ENCODE assay signal across 8 mouse cellular contexts in the genomic region with DNA sequence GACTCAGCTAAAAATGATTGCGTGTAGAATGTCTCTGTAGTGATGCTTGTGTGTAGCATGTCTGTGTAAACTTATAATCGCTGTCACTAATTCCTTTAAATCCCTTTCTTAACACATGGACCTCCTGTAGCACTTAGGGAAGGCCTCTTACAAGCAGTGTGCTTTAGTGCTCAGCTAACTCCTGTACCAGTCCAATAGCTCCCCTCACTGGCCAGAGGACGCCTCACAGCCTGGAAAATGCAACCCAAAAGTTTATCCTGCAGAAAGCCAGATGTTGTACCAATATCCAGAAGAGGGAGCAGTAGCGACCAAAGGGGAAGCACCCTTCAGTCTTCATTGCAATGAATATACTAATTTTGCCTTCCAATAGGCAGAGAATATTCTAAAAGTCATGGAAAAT. TPM values are rescaled to one million over a fixed set of nuclear protein-coding genes. Genes with fewer than 3 reads are reported as not detected.
A peak's percentile ranks its signal among the peaks of the same experiment; 100 is the strongest.
DNase-seq lines count a peak whose midpoint lies in the region; ATAC-seq and TF ChIP-seq lines count a peak whose summit lies in the region.

No protein-coding gene starts in this region.

- no peak overlapping the region for H3K27ac ChIP-seq in cerebellum, adult 2 months (ENCODE audit: insufficient read depth, low read length)
- H3K27ac ChIP-seq in spleen, adult 2 months (ENCODE audit: insufficient read depth, low read length) = no peak overlapping the region
- no peak overlapping the region for H3K27ac ChIP-seq in lung, embryonic 14.5 days (ENCODE audit: low read depth)

- no peaks in the 10 kb centered on the region for H3K4me1 ChIP-seq in cerebellum, adult 2 months (ENCODE audit: control insufficient read depth, insufficient read depth, low read length)
- H3K4me1 ChIP-seq in spleen, adult 2 months (ENCODE audit: control insufficient read depth, insufficient read depth, insufficient read length) = no peaks in the 10 kb centered on the region
- no peaks in the 10 kb centered on the region for H3K4me1 ChIP-seq in lung, embryonic 14.5 days (ENCODE audit: insufficient read depth)

- no peaks in the 10 kb centered on the region for H3K27me3 ChIP-seq in cerebellum, adult 2 months (ENCODE audit: control insufficient read depth, insufficient read depth, low read length)
- H3K27me3 ChIP-seq in spleen, adult 2 months (ENCODE audit: control insufficient read depth, insufficient read depth, low read length) = no peaks in the 10 kb centered on the region
- no peaks in the 10 kb centered on the region for H3K27me3 ChIP-seq in lung, embryonic 14.5 days (ENCODE audit: insufficient read depth, low read length)

- no peak overlapping the region for H3K9ac ChIP-seq in lung, embryonic 14.5 days

- H3K9me3 ChIP-seq in lung, embryonic 14.5 days (ENCODE audit: low read depth, low read length) = no peaks in the 10 kb centered on the region

- DNase-seq in cerebellum, adult 2 months = no peak
- DNase-seq in cerebellum, adult 9-11 months = no peak
- peak in 1 of 2 experiments; percentile 23 for DNase-seq in spleen, adult 2 months (ENCODE audit: low read depth in 1 of 2, low spot score in 2 of 2)
- no peak for DNase-seq in spleen, adult 18-20 months
- DNase-seq in fibroblast of lung, adult 2 months (ENCODE audit: low read depth) = peak; percentile 44
- DNase-seq in kidney, adult 9 months = peak; percentile 65
- DNase-seq in lung, embryonic 14.5 days = peak; percentile 58
- peak; percentile 12 for DNase-seq in telencephalon, adult 2 months (ENCODE audit: low read depth, low spot score)

- ATAC-seq in lung, embryonic 14.5 days (ENCODE audit: insufficient read depth) = no peak

- TF ChIP-seq POLR2A in cerebellum, adult 2 months (IDR thresholded peaks at IDR 0.05; ENCODE audit: borderline replicate concordance, insufficient read depth, low read length) = no peak
- TF ChIP-seq POLR2A in spleen, adult 2 months (IDR thresholded peaks at IDR 0.05; ENCODE audit: low read depth, low read length) = no peak

- 71% methylated on average over 4 of the region's 4 CpGs for WGBS in cerebellum, adult 2 months
- whole genome bisulfite sequencing in spleen, adult 2 months = 89% methylated on average over 4 of the region's 4 CpGs
- WGBS in lung, embryonic 14.5 days = 75% methylated on average over 4 of the region's 4 CpGs

- TF ChIP-seq CTCF in cerebellum, adult 2 months (IDR thresholded peaks at IDR 0.05; ENCODE audit: borderline replicate concordance, insufficient read depth, low read depth, low read length) = peak; percentile 56; the same call in 1 of the 2 replicates
- peak; percentile 14; the same call in 1 of the 2 replicates for TF ChIP-seq CTCF in spleen, adult 2 months (IDR thresholded peaks at IDR 0.05; ENCODE audit: extremely low read depth, insufficient read depth, insufficient read length, insufficient replicate concordance)
- TF ChIP-seq CTCF in lung, embryonic 14.5 days (IDR thresholded peaks at IDR 0.05; ENCODE audit: low read depth) = peak; percentile 50

- H3K4me3 ChIP-seq in cerebellum, adult 2 months (replicated peaks; ENCODE audit: insufficient read depth, low read depth, low read length) = no peak overlapping the region
- no peak overlapping the region for H3K4me3 ChIP-seq in spleen, adult 2 months (ENCODE audit: extremely low read depth, insufficient read depth, insufficient read length)
- no peak overlapping the region for H3K4me3 ChIP-seq in lung, embryonic 14.5 days (ENCODE audit: low read depth, low read length)

- H3K4me2 ChIP-seq in lung, embryonic 14.5 days = no peak overlapping the region

- H3K36me3 ChIP-seq in spleen, adult 2 months (ENCODE audit: control insufficient read depth, insufficient read depth, low read length) = peaks cover 22% of the 10 kb centered on the region
- peaks cover 54% of the 10 kb centered on the region for H3K36me3 ChIP-seq in lung, embryonic 14.5 days (ENCODE audit: insufficient read depth)

RNA-seq across cellular contexts. Expression of gene Glrx3, which starts 30.8 kb away (rescaled TPM):
- polyA plus RNA-seq in cerebellum, adult 2 months (2012; rRNA removed) = 122 and 129 TPM in 2 replicates
- polyA plus RNA-seq in spleen, adult 2 months (2012; rRNA removed) = 33.8 and 38.6 TPM in 2 replicates
- 253 and 257 TPM in 2 replicates for polyA plus RNA-seq in lung, embryonic 14.5 days (2014; fragmentation: Nextera tagmentation; extraction: Ambion mirVana)

RNA-seq across cellular contexts. Expression of gene 9430038I01Rik, which starts 57.6 kb away (rescaled TPM):
- polyA plus RNA-seq in cerebellum, adult 2 months (2012; rRNA removed) = 3.0 and 3.6 TPM in 2 replicates
- 7.6 and 14.3 TPM in 2 replicates for polyA plus RNA-seq in spleen, adult 2 months (2012; rRNA removed)
- 25.5 and 25.6 TPM in 2 replicates for polyA plus RNA-seq in lung, embryonic 14.5 days (2014; fragmentation: Nextera tagmentation; extraction: Ambion mirVana)

Comparison
In these comparisons a context has a peak if more than half of its experiments do, and no peak if none do; other contexts are left out.
1. DNase-seq: peak in fibroblast of lung, adult 2 months (single experiment), kidney, adult 9 months (single experiment), lung, embryonic 14.5 days (single experiment) and telencephalon, adult 2 months (single experiment); none in cerebellum, adult 2 months (0 of 2), cerebellum, adult 9-11 months (single experiment) and spleen, adult 18-20 months (0 of 2).
2. Peak in every context shown above with its lines, with median percentiles within 50 percentile points of each other: CTCF ChIP-seq.